Mouse (Mus musculus): ENCODE results near the gene Rgs8.

Gene Rgs8

GRCm38 (mm10) chr1:153708626-153709025 lies 55.8 kb downstream of the Rgs8 start:
- no peak for DNase-seq

GRCm38 (mm10) chr1:153709451-153709850 lies 56.6 kb downstream of the Rgs8 start:
- DNase-seq: no peak

DNA sequence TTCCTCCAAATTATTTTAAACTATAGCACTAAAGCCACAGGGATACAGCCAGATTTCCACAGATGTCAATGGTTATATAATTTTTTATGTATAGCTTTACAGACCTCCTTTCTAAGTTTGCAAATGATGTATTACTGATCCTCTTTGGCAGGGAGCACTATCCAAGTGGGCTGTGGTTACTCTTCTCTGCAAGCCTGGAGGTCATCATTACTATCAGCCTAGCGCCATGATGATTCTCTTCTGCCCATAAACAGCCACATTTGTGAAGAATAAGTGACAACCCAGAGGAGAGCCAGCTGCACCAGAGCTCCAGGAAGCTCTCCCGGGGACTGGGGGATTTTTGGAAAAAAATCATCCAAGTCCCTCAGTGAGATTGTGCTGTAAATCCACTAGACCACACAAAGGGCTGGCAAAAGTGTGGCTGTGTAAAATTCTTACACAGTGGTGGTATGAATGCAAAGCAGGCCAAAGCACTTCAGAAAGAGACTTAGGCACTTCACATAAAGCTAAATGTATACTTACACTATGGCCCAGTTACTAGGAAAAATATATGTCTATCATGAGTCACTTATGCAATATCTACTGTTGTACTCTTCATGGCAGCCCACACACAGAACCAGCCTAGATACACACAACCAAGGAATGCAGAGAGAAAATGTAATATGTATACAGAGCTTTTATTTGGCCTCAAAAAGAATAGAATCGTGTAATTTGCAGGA lies 58.9 kb downstream of the Rgs8 start:
- no peak for DNase-seq

GRCm38 (mm10) chr1:153712633-153713032 lies 59.8 kb downstream of the Rgs8 start:
- DNase-seq: no peak

DNA sequence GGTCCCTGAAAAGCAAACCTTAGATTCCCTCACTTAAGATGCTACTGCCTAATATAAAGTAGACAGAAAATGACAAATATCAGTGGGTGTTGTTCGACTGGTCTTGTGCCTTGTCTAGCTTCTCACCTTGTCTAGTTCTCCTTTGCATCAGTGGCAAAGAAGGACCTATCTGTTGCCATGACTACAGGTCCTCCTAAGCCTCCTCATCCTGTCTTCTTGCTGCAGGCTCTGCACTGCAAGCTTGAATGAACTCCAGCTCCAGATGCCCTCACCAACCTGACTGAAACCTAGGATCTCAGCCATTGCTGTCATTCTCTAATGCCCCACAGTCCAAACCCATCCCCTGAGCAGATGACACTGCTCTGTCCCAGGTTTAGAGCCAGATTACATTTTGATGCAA lies 65.2 kb downstream of the Rgs8 start:
- DNase-seq: no peak

DNA sequence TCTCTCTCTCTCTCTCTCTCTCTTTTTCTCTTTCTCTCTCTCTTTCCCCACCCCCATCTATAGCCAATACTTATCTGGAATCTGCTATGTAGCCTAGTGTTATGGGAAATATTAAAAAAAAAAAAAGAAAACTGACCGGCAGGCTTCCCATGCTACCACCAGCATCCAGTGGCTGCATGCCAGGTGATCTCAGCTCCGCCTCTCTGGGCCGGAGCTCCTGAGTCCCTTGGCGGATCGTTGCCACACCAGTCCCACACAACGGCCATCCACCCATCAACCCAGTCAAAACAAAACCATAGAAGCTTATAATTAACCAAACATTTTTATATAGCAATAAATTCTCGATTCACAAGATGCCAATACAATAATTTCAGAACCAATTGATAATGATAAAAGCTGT lies 68.1 kb downstream of the Rgs8 start:
- no peak for DNase-seq

GRCm38 (mm10) chr1:153721565-153722310 lies 68.9 kb downstream of the Rgs8 start:
- DNase-seq: no peak

GRCm38 (mm10) chr1:153723426-153723825 lies 70.6 kb downstream of the Rgs8 start:
- DNase-seq: no peak

DNA sequence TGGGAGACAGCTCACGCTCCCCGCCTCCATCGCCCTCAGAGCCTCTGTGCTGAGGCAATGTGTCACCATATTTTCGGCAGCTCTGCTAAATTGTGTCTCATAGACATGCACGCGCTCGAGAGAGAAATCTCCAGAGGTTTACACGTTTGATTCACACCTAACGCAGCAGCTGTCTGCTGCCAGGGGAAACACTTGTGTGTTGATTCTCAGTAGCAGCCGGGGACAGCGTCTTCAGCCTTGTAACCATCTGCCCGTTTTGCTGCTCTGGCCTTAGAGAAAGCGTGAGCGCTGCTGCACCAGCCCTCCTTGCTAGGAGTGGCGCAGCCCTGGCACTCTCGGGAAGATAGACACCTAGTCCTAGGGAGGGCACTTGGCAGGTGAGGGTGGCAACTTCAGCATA lies 73.8 kb downstream of the Rgs8 start:
- DNase-seq: no peak

GRCm38 (mm10) chr1:153729806-153730205 lies 77.0 kb downstream of the Rgs8 start:
- no peak for DNase-seq

DNA sequence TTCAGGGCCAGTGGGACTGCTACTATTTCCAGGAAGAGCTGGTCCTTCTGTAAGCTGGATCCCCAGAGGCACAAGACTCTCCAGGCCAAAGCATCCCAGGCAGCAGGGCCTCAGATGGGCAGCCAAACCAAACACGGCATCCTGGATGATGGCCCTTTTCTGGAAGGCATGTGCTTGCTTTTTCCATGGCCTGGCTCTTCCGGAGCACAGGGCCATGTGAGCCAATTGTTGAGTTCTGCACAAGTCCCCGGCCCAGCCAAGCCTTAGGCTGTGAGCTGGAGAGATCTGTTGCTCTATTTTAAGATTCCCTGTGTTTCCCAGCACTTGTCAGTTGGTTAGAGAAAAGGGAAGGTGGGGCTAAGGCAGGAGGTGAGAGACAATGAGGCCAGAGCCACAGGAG lies 77.8 kb downstream of the Rgs8 start:
- peak; percentile 25 for DNase-seq

- DNase-seq: no peak
Measured at GRCm38 (mm10) chr1:153733181-153733580, 80.4 kb downstream of the Rgs8 start.

- no peak for DNase-seq
Measured at GRCm38 (mm10) chr1:153734866-153735265, 82.0 kb downstream of the Rgs8 start.

GRCm38 (mm10) chr1:153736096-153736495 lies 83.3 kb downstream of the Rgs8 start:
- DNase-seq: no peak

DNA sequence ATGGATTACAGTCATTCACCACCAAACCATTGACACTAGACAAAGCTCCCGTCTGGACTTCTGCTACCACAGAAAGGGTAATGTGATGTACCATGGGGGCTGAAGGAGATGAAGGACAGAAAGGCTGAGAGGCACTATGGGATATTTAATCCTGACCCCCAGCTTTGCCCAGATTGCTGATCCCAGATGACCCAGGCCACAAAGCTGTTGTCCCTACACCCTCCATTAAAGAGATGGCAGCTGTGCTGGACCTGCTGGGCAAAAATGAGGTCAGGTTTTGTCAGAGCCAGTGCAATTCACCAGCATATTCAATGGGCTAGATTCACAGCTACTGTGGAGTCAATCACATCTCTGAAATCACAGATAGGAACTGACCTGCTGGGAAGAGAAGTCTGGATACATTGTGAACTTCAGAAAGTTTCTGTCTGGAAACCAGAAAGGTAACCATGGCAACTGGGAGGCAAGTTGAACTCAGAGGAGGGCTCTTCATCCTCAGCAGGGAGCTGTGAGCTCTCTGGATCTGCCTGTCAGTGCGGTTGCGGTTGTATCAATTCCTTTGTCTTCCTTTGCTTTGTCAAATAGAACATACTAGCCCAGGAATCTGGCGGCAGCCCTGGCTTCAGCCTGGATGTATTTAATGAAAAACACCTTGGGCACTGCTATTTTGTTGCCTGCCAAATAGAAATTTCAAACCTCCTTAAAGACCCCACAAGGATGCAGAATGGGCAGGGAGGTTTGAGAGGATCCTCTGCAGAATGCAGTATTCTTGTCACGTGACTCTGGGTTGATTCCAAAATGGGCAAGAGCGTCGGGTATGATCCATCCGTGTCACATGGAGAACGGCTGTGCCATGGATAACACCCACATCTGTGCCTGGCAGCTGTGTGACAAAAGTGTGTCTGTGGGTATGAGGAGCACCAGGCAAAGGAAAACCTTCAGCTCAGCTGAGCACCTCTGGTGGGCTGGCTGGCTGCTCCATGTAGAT lies 84.6 kb downstream of the Rgs8 start:
- DNase-seq: no peak

DNA sequence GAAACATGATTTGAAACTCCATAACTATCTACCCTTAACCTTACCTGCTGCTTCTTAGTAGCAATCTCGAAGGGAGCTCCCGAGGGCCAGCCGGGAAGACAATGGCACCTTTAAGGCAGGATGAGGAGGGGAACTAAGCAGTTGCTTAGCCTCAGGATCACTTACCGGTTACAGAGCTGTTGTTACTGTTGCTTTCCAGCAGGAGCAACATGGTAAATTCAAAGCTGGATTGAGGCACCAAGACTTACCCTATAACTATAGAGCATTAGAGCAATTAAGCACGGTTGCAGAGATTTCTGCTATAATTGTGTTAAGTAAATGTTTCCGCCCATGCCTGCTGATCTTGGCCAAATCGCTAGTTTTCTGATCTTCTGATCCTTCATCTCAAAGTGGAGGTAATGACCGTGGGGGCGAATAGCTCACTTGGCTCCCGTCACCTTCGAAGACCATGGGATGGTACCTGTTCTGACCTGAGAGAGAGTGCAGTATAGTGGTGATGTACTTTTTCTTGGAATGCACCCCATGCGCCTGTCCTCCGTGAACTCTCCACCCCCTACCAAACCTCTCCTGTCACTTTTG lies 86.7 kb downstream of the Rgs8 start:
- DNase-seq: no peak

DNA sequence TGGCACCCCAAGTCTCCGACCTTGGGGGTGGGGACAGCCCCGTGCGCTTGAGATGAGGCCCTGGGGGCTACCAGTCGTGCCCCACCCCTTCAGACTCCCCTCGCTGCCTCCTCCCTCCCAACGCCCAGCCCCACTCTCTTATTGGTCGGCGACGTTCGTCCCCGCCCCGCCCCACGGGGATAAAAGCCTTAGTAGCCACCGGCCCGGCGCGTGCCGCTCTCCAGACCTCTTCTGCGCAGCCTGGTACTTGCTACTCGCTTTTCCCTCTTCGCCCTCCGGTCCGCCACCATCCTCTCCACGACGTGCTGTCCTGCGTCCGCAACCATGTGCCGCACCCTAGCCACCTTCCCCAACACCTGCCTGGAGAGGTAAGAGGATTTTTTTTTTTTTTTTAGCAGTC lies 87.3 kb downstream of the Rgs8 start, which contains the start of gene Rgs16:
Rgs16 (plus strand) TSS at position 205 of the 400 bp plus-strand sequence.
- DNase-seq: peak; percentile 73

- no peak for DNase-seq
Measured at GRCm38 (mm10) chr1:153740775-153741400, 88.1 kb downstream of the Rgs8 start.

- DNase-seq: no peak
Measured at GRCm38 (mm10) chr1:153741551-153742316, 88.9 kb downstream of the Rgs8 start.

DNA sequence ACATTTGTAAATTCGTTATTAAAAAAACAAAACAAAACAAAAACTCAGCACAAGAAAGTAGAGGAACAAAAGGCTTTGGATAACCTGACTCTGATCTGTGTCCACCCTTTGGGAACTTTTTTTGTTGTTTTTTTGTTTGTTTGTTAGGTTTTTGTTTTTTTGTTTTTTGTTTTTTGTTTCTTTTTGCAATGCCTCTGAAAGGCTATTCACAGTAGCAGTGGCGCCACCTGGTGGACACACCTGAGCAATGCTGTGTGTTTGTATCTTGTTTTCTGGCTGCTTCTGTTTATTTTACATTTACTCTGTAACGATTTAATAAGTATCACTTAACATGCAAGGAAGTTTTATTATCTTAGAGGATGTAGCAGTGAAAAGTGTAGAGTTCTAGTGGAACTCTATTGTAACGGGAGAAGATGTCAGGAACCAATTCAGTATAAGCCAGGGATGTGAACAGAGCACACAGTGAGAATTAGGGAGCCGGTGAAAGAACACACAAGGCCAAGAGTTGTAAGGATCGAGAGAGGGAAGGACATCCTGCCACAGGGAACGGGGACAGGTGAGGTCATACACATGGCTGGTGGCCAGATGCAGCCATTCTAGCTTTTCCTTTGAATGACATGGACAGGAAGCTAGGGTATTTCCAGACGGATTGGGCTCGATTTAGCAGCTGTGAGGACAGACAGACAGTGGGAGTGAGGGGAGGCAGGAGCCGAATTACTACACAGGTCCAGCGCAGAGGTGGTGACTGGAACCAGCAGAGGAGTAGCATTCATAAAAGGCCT lies 89.7 kb downstream of the Rgs8 start:
- DNase-seq: peak; percentile 80

Measured in kidney, adult 18-20 months (tissue).